Mouse (Mus musculus) gastrocnemius, postnatal 10 days (tissue): ENCODE results near the gene Otulin. TPM values are rescaled to one million over a fixed set of nuclear protein-coding genes. Genes with fewer than 3 reads are reported as not detected.

ENCODE experiments used
- DNase-seq: peaks from one replicate; pipeline ENCODE4 v3.0.0; 2021; ENCODE audit warnings: mixed read lengths
- total RNA-seq, 2 experiments: library from RNA; stranded (reverse); gene quantifications; 2 replicates each; pipeline ENCODE4 v1.2.3; 2021

The Otulin gene
- total RNA-seq, 2 experiments from 2014 or later = 19.5 to 22.9 TPM

DNA sequence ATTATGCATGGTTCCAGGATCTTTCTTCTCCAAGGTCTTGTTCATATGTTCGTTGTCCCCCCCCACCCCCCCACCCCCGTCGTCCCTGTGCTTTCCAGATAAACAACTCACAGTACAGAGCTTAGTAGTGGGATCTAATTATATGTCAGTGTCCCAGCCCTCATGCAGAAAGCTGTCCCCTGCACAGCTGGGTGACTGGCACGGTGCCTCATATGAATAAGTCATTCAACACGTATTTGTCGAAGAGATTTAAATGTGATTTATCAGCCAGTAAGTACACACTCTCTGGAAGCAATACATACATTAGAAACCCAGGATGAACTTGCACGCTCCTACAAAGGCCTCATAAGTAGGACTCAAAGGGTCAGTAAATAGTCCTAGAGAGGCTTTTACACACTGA lies 80.6 kb downstream of the Otulin start:
- no peak for DNase-seq

- DNase-seq = no peak
Observed at GRCm38 (mm10) chr15:27549071-27549470, 81.4 kb downstream of the Otulin start.

- no peak for DNase-seq
Observed at GRCm38 (mm10) chr15:27548110-27548509, 82.4 kb downstream of the Otulin start.

GRCm38 (mm10) chr15:27545203-27545602 lies 85.3 kb downstream of the Otulin start:
- DNase-seq = no peak

DNA sequence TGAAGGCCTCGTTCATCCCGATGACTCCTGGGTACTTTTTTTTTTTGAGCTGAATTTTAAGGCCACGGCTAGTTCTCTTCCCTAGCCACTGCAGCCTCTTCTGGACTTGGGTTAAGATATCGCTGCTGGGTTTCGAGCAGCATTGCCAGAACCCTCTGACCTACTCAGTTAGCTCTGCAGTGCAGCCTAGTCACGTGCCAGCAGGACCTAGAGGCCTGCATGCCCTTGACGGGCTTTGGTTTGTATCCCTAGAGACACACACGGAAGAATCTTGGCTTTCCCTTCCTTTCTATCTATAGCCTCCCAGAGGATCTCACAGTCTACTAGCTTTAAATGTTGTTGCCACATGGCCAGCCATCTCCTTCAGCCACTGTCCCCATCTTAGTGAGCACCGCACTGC lies 90.7 kb downstream of the Otulin start:
- DNase-seq = peak; percentile 20

DNA sequence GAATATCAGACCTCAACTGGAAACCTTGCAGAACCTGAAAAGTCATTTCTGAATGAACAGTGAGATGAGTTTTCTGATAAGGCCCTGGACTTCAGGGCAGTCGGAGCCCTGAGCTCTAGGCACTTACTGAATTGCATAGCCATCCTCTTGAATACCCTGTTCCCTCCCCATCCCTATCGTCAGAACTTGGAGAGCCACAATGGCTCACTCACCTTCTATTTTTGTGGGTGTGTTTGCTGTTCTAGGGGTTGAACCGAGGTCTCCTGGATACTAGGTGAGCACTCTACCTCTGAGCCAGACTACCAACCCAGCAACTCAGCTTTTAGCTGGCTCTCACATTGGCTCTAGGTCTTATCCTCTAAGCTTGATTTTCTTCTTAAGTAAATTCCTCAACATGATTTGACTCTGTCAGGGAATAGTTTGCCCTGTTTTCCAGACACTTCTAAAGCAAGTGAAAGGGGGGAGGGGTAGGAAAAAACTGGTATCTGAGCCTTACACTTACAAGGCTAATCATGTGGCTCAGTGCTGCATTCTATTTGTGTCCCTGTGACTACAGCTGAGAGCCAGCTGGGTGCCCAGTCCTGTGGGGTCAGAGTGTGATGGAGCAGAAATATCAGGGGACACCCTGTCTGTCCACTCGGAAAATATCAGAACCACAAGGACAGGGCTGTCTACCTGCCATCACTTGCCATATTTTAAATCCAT lies 92.8 kb downstream of the Otulin start:
- no peak for DNase-seq

- no peak for DNase-seq
Observed at GRCm38 (mm10) chr15:27536771-27537170, 93.7 kb downstream of the Otulin start.

GRCm38 (mm10) chr15:27536186-27536585 lies 94.3 kb downstream of the Otulin start:
- no peak for DNase-seq

- DNase-seq = no peak
Observed at GRCm38 (mm10) chr15:27535681-27536080, 94.8 kb downstream of the Otulin start.

DNA sequence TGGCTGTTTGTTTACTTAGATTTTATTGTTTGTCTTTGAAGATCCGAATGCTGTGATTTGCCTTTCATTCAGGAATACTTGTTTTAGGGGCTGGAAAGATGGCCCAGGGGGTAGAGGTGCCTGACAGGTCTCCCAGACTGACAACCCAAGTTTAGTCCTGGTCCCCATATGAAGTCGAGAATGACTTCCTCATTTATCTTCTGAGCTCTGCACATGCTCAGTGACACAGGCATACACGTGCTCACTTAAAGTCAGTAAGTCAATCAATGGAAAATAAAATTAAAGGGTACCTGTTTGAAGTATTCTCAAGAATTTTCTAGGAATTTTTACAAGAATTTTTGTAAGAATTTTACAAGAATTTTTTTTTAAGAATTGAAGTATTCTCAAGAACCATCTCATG lies 97.5 kb downstream of the Otulin start:
- no peak for DNase-seq

GRCm38 (mm10) chr15:27530023-27530422 lies 100.5 kb downstream of the Otulin start:
- no peak for DNase-seq

DNA sequence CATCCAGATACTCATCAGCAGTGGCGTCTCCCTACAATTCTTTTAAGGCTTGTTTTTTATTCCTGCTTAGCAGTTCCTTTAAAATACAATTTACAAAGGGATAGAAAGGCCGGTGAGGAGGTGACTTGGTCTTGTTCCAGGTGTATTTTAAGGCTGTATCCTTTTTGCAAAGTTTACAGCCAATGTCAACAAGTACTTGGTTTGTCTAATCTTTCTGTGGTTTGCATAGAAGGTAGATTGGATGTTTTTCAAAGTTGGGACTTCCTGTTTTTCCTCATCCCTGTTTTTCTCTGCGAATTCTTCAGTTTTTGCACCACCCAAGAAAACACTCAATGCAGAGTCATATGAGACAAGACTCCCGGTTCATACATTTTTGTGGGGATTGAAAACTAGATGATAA lies 101.6 kb downstream of the Otulin start:
- no peak for DNase-seq

DNA sequence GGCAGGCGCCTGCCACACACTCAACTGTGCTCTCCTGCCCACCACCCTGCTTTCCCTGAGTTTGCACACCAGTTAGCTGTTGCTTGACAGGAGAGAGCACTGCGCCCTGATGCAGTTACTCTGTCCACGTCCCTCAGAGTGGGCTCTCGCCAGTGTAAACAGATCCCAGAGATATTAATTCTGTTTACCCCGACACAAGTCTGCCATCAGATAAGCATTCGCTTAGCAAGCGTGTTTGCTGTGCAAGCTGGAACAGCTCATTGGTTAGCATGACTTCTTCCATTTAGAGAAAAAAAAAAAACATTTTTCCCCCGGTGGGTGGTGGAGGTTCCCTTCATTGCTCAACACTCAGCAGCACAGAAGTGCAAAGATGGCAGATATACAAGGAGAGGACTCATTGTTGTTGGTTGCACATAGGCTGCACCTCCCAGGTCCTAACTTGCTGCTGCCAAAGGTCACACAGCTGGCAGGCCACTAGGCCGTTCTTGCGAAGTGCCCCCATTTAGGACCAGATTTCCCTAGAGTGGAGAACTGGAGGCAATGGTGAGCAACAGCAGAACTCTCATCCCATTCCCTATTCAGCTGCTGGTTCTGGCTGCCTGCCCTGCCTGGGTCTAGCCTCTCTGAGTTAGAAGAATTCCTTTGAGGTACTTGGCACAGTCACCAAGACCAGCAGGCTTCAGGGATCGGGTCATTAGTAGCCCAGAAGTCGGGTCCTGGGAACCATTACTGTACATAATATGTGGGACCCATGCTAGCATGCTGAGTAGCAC lies 105.1 kb downstream of the Otulin start:
- DNase-seq = peak; percentile 42

DNA sequence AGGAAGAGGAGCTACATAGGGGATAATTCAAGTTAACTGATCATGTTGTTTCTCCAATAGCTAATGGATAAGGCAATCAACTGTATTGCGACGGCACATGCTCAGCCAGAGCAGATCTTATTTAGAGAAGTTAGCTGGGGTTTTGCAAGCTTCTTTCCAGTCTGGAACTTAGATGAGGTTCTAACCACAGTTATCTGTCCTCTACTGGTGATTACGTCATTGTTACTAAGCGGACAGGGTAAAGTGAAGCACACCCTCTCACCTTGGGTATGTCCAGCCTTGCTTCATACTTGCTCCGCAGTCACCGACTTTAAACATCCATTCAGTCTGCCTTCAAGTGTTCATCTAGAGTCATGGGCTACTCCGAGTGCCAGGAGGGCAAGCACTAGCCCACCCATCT lies 110.6 kb downstream of the Otulin start:
- DNase-seq = no peak

DNA sequence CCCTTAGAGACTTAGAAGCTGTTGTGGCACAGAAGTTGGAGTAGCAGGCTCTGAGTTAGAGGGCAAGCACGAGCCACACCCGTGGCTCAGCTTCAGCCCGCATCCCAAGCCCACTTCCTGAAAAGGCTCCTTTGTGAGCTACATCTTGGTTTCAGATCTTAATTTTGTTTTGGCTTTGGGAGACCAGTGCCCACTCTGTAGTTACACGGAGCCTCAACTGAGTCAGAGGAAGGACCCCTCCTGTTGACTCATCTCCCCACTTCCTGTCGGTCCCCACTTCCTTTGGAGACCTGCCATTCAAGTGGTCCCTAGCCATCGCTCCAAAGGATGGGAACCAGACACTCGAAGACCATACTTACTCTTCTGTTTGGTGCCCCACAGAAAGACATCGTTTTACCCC lies 112.5 kb downstream of the Otulin start:
- no peak for DNase-seq

GRCm38 (mm10) chr15:27516927-27517326 lies 113.6 kb downstream of the Otulin start:
- no peak for DNase-seq

- no peak for DNase-seq
Observed at GRCm38 (mm10) chr15:27508982-27509381, 121.5 kb downstream of the Otulin start.

DNA sequence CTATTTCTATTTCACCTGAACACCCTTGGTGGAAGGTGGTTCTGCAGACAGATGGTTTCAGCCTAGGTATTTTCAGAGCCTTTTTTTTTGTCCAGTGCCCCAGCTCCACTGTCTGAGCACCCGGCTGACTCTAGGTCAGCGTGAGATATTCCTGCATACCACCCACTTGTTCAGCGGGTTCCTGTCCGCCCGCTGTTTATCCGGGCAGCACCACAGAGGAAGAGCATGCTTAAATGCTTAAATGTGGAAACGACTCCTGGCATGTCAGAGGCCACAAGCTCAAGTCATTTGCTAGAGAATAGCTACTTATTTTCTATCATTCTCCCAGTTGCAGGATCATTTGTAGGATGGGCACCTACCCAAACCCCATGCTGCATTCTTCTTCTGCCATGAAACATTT lies 122.3 kb downstream of the Otulin start:
- DNase-seq = no peak

- no peak for DNase-seq
Observed at GRCm38 (mm10) chr15:27506893-27507596, 123.4 kb downstream of the Otulin start.

GRCm38 (mm10) chr15:27506127-27506886 lies 124.2 kb downstream of the Otulin start:
- DNase-seq = no peak

- no peak for DNase-seq
Observed at GRCm38 (mm10) chr15:27503801-27504730, 126.4 kb downstream of the Otulin start.
